8 mouse cellular contexts compared by ENCODE assay signal in the genomic region with DNA sequence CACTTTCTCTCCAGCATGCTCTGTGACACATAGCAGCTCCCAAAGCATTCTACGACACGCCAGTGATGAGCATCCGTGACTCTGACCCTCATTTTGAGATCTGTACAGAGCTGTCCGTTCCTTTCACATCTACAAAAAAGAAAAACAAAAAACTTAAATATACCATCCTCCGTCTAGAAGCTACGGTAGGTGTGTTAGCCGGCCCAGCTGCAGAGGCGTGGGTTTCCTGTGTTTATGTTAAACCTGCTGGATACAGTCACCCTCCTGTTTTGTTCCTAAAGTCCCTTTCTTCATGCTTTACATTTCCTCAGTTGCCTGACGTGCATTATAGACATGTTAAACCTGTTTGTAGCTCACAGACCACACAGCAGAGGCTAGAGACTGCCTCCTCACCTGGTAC.
DNase-seq lines count a peak whose midpoint lies in the region; ATAC-seq and TF ChIP-seq lines count a peak whose summit lies in the region.
"Had no signal": no experiment of that assay in that cellular context is flagged by ENCODE, and none has a peak within 500 bp of the region (broad histone marks: within the 10 kb centered on the region; RNA-seq: fewer than 3 reads in every experiment).

No protein-coding gene starts in this region.

- H3K9me3 ChIP-seq in heart, embryonic 15.5 days (replicated peaks) = no peaks in the 10 kb centered on the region
- no peaks in the 10 kb centered on the region for H3K9me3 ChIP-seq in midbrain, embryonic 12.5 days
- H3K9me3 ChIP-seq in midbrain, postnatal 0 days (ENCODE audit: low read length) = no peaks in the 10 kb centered on the region
- H3K9me3 ChIP-seq in embryonic facial prominence, embryonic 13.5 days = no peaks in the 10 kb centered on the region
- no peaks in the 10 kb centered on the region for H3K9me3 ChIP-seq in neural tube, embryonic 15.5 days (replicated peaks)
- no peaks in the 10 kb centered on the region for H3K9me3 ChIP-seq in intestine, embryonic 16.5 days (ENCODE audit: control insufficient read depth, low read length)
- H3K9me3 ChIP-seq: liver, embryonic 15.5 days had no signal

- ATAC-seq in heart, embryonic 15.5 days (replicated peaks; ENCODE audit: insufficient number of reproducible peaks, insufficient read depth, low FRiP score, low read depth) = no peak
- no peak for ATAC-seq in midbrain, embryonic 12.5 days (ENCODE audit: low FRiP score, low read depth)
- no peak for ATAC-seq in midbrain, postnatal 0 days (ENCODE audit: low FRiP score)
- ATAC-seq in embryonic facial prominence, embryonic 13.5 days (ENCODE audit: insufficient number of reproducible peaks, insufficient read depth, low FRiP score, low TSS enrichment, low read depth) = no peak
- no peak for ATAC-seq in neural tube, embryonic 15.5 days (ENCODE audit: low FRiP score)
- ATAC-seq in intestine, embryonic 16.5 days = no peak

- H3K36me3 ChIP-seq in heart, embryonic 15.5 days = no peaks in the 10 kb centered on the region
- H3K36me3 ChIP-seq in midbrain, embryonic 12.5 days = no peaks in the 10 kb centered on the region
- H3K36me3 ChIP-seq in midbrain, postnatal 0 days (ENCODE audit: insufficient read depth, low read length) = no peaks in the 10 kb centered on the region
- no peaks in the 10 kb centered on the region for H3K36me3 ChIP-seq in embryonic facial prominence, embryonic 13.5 days
- H3K36me3 ChIP-seq in neural tube, embryonic 15.5 days = no peaks in the 10 kb centered on the region
- H3K36me3 ChIP-seq in intestine, embryonic 16.5 days (ENCODE audit: control insufficient read depth, insufficient read depth, low read length) = no peaks in the 10 kb centered on the region
- H3K36me3 ChIP-seq: liver, embryonic 15.5 days had no signal

- no peak overlapping the region for H3K4me3 ChIP-seq in heart, embryonic 15.5 days
- no peak overlapping the region for H3K4me3 ChIP-seq in midbrain, embryonic 12.5 days
- H3K4me3 ChIP-seq in midbrain, postnatal 0 days (ENCODE audit: low read depth, low read length) = no peak overlapping the region
- H3K4me3 ChIP-seq in embryonic facial prominence, embryonic 13.5 days = no peak overlapping the region
- H3K4me3 ChIP-seq in neural tube, embryonic 15.5 days (replicated peaks) = no peak overlapping the region
- no peak overlapping the region for H3K4me3 ChIP-seq in intestine, embryonic 16.5 days (ENCODE audit: low read length)
- H3K4me3 ChIP-seq: liver, embryonic 15.5 days had no signal

- peaks cover 39% of the 10 kb centered on the region for H3K4me1 ChIP-seq in heart, embryonic 15.5 days (replicated peaks)
- peaks cover 26% of the 10 kb centered on the region for H3K4me1 ChIP-seq in midbrain, embryonic 12.5 days
- H3K4me1 ChIP-seq in midbrain, postnatal 0 days (ENCODE audit: insufficient read depth, low read length) = peaks cover 4% of the 10 kb centered on the region; the same call in 1 of the 2 replicates
- H3K4me1 ChIP-seq in embryonic facial prominence, embryonic 13.5 days = peaks cover 44% of the 10 kb centered on the region
- peaks cover 37% of the 10 kb centered on the region for H3K4me1 ChIP-seq in neural tube, embryonic 15.5 days
- H3K4me1 ChIP-seq in intestine, embryonic 16.5 days (ENCODE audit: control insufficient read depth, insufficient read depth, low read length) = peaks cover 13% of the 10 kb centered on the region

- no peak for TF ChIP-seq CTCF in midbrain, postnatal 0 days (IDR thresholded peaks at IDR 0.05)

- no peak for DNase-seq in heart, postnatal 14 days
- no peak for DNase-seq in midbrain, postnatal 0 days (ENCODE audit: low spot score)

- H3K27me3 ChIP-seq in heart, embryonic 15.5 days = no peaks in the 10 kb centered on the region
- H3K27me3 ChIP-seq in midbrain, embryonic 12.5 days = no peaks in the 10 kb centered on the region
- H3K27me3 ChIP-seq in midbrain, postnatal 0 days (ENCODE audit: insufficient read depth, low read length) = no peaks in the 10 kb centered on the region
- H3K27me3 ChIP-seq in embryonic facial prominence, embryonic 13.5 days = no peaks in the 10 kb centered on the region
- no peaks in the 10 kb centered on the region for H3K27me3 ChIP-seq in neural tube, embryonic 15.5 days (replicated peaks)
- H3K27me3 ChIP-seq in intestine, embryonic 16.5 days (replicated peaks; ENCODE audit: control insufficient read depth, insufficient read depth, low read length) = no peaks in the 10 kb centered on the region
- H3K27me3 ChIP-seq: liver, embryonic 15.5 days had no signal

- 73% methylated on average over 9 of the region's 9 CpGs for WGBS in heart, embryonic 15.5 days
- WGBS in midbrain, embryonic 12.5 days = 86% methylated on average over 9 of the region's 9 CpGs
- WGBS in midbrain, postnatal 0 days = 83% methylated on average over 9 of the region's 9 CpGs
- WGBS in embryonic facial prominence, embryonic 13.5 days = 71% methylated on average over 9 of the region's 9 CpGs
- WGBS in neural tube, embryonic 15.5 days = 84% methylated on average over 9 of the region's 9 CpGs
- WGBS in intestine, embryonic 16.5 days = 68% methylated on average over 9 of the region's 9 CpGs

- no peak overlapping the region for H3K4me2 ChIP-seq in heart, embryonic 15.5 days
- H3K4me2 ChIP-seq in midbrain, embryonic 12.5 days (replicated peaks) = no peak overlapping the region
- no peak overlapping the region for H3K4me2 ChIP-seq in midbrain, postnatal 0 days (ENCODE audit: low read depth, low read length, poor library complexity, severe bottlenecking)
- no peak overlapping the region for H3K4me2 ChIP-seq in embryonic facial prominence, embryonic 13.5 days
- H3K4me2 ChIP-seq in neural tube, embryonic 15.5 days = no peak overlapping the region
- no peak overlapping the region for H3K4me2 ChIP-seq in intestine, embryonic 16.5 days (ENCODE audit: low read depth, low read length)
- H3K4me2 ChIP-seq: liver, embryonic 15.5 days had no signal

- H3K27ac ChIP-seq in heart, embryonic 15.5 days = peak overlapping the region; percentile 67
- 0 out of 2 replicates have a peak overlapping the region, but pooled peaks have one; percentile 1 for H3K27ac ChIP-seq in midbrain, embryonic 12.5 days (replicated peaks)
- no peak overlapping the region for H3K27ac ChIP-seq in midbrain, postnatal 0 days (ENCODE audit: low read depth, low read length)
- peak overlapping the region; percentile 29; the same call in 1 of the 2 replicates for H3K27ac ChIP-seq in embryonic facial prominence, embryonic 13.5 days
- peak overlapping the region; percentile 11; the same call in 1 of the 2 replicates for H3K27ac ChIP-seq in neural tube, embryonic 15.5 days (replicated peaks)
- no peak overlapping the region for H3K27ac ChIP-seq in intestine, embryonic 16.5 days (ENCODE audit: low read length)
- H3K27ac ChIP-seq: liver, embryonic 15.5 days had no signal

- no peak overlapping the region; the same call in 1 of the 2 replicates for H3K9ac ChIP-seq in heart, embryonic 15.5 days
- H3K9ac ChIP-seq in midbrain, embryonic 12.5 days (replicated peaks) = no peak overlapping the region
- no peak overlapping the region for H3K9ac ChIP-seq in midbrain, postnatal 0 days (replicated peaks; ENCODE audit: low read length, poor library complexity, severe bottlenecking)
- H3K9ac ChIP-seq in embryonic facial prominence, embryonic 13.5 days = no peak overlapping the region; the same call in 1 of the 2 replicates
- no peak overlapping the region for H3K9ac ChIP-seq in neural tube, embryonic 15.5 days (replicated peaks)
- no peak overlapping the region for H3K9ac ChIP-seq in intestine, embryonic 16.5 days (ENCODE audit: low read depth, low read length)
- H3K9ac ChIP-seq: liver, embryonic 15.5 days had no signal

- intact Hi-C loops in heart, postnatal 14 days (cut with DNase I) = loop anchor here (2.0 to 10.0 kb wide), 4 partner anchors 86 to 334 kb away; a partner anchor contains a TSS

Comparison
In these comparisons a context has a peak if more than half of its experiments do, and no peak if none do; other contexts are left out.
1. H3K27ac ChIP-seq: peak in heart, embryonic 15.5 days (single experiment), midbrain, embryonic 12.5 days (single experiment), embryonic facial prominence, embryonic 13.5 days (single experiment) and neural tube, embryonic 15.5 days (single experiment); none in midbrain, postnatal 0 days (single experiment) and intestine, embryonic 16.5 days (single experiment).